Mouse (Mus musculus) heart, embryonic 11.5 days (tissue): Measurements from ENCODE around the gene Sema4d. TPM values are rescaled to one million over a fixed set of nuclear protein-coding genes. Genes with fewer than 3 reads are reported as not detected.

ENCODE experiments used
- ATAC-seq: fragments of 200-750 bp; cut with Nextera tagmentation; replicated peaks from 2 replicates; pipeline ENCODE4 v1.8.0; 2017; ENCODE audit warnings: moderate library complexity; ENCODE audit not compliant: insufficient number of reproducible peaks, low FRiP score, low TSS enrichment
- H3K27ac ChIP-seq: fragments of 300-500 bp; sonication (generic); 2 replicates; pipeline ENCODE4 v1.5.1; 2014; ENCODE audit warnings: mild to moderate bottlenecking, low read depth, low read length
- H3K27me3 ChIP-seq: fragments of 300-500 bp; sonication (generic); 2 replicates; pipeline ENCODE4 v1.6.1; 2014; ENCODE audit warnings: mild to moderate bottlenecking, low read length, mixed read lengths; ENCODE audit not compliant: control insufficient read depth, insufficient read depth
- H3K36me3 ChIP-seq: fragments of 300-500 bp; sonication (generic); 2 replicates; pipeline ENCODE4 v1.6.1; 2014; ENCODE audit warnings: mild to moderate bottlenecking, low read length, moderate library complexity, mixed read lengths; ENCODE audit not compliant: control insufficient read depth, insufficient read depth
- H3K4me1 ChIP-seq: fragments of 300-500 bp; sonication (generic); 2 replicates; pipeline ENCODE4 v1.6.1; 2014; ENCODE audit warnings: low read length; ENCODE audit not compliant: control insufficient read depth, insufficient read depth
- H3K4me2 ChIP-seq: fragments of 300-500 bp; sonication (generic); 2 replicates; pipeline ENCODE4 v1.6.1; 2014; ENCODE audit warnings: mild to moderate bottlenecking, moderate library complexity
- H3K4me3 ChIP-seq: fragments of 300-500 bp; sonication (generic); 2 replicates; pipeline ENCODE4 v1.5.1; 2014; ENCODE audit warnings: low read depth, low read length
- H3K9ac ChIP-seq: fragments of 300-500 bp; sonication (generic); 2 replicates; pipeline ENCODE4 v1.6.1; 2014; ENCODE audit warnings: mild to moderate bottlenecking, low read depth, low read length, moderate library complexity
- H3K9me3 ChIP-seq: fragments of 300-500 bp; sonication (generic); replicated peaks from 2 replicates; pipeline ENCODE4 v1.6.1; 2016; ENCODE audit warnings: low read length; ENCODE audit not compliant: control insufficient read depth
- WGBS: fragments of 180-500 bp; shearing (Covaris S2); extraction: QIAGEN DNeasy Blood & Tissue Kit; methylation state at CpG from one replicate; pipeline ENCODE4 v1.1.7; 2014; ENCODE audit not compliant: insufficient replicate concordance; 5-methylcytosine and 5-hydroxymethylcytosine counted together
- polyA plus RNA-seq: library from polyadenylated mRNA; unstranded; fragments of >200 nt; fragmentation: Nextera tagmentation; extraction: Ambion mirVana; gene quantifications from 2 replicates; pipeline ENCODE4 v1.2.1, GENCODE M21; 2014

Gene Sema4d
- polyA plus RNA-seq, 1 experiment from 2014 or later: 11.0 TPM

DNA sequence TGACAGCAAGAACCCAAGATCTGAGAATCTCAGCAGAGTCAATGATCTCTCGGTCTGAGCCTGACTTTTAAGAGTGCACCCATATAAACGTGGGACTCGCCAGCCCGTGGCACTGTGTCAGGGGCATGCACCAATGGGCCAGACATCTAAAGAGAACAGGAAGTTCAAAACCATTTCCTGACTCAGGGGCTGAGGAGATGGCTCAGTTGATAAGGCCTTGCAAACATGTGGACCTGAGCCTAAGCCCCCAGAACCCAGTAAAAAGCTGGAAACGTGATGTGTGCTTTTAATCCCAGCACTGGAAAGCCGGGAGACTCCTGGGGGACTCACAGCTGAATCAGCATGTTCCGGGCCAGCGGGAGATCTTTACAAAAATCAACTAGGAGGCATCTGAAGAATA is 26.0 kb downstream of the Sema4d start:
- ATAC-seq: no peak
- Histone ChIP-seq H3K4me3 (no peak overlapping the region), H3K27me3 (no peaks in the 10 kb centered on the region), H3K4me1 (peaks cover 8% of the 10 kb centered on the region; the same call in 1 of the 2 replicates), H3K27ac (no peak overlapping the region), H3K36me3 (no peaks in the 10 kb centered on the region), H3K9ac (no peak overlapping the region), H3K9me3 (no peaks in the 10 kb centered on the region), H3K4me2 (no peak overlapping the region)
- WGBS: 57% methylated on average over 8 of the region's 8 CpGs

DNA sequence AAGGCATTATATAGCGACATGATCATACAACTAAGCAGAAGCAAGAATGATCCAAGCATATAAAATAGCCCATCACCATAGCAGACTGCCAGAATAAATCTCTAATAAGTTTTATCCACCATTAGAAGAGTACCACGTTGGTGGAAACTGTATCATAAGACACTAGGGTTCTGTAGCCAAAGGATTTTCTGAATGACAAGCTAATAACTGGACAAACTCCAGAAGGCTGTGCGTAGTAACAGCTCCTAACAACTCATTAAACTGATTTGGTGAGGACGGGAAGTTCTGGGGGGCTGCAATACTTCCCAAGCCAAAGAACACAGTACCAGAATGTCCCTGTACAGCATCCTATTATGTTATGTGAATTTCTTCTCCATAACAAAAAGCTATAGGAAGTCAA is 26.8 kb downstream of the Sema4d start:
- H3K27me3 ChIP-seq: no peaks in the 10 kb centered on the region
- H3K9me3 ChIP-seq: no peaks in the 10 kb centered on the region
- WGBS: 78% methylated on average over 4 of the region's 4 CpGs
- H3K4me1 ChIP-seq: peaks cover 12% of the 10 kb centered on the region
- H3K9ac ChIP-seq: no peak overlapping the region
- no peaks in the 10 kb centered on the region for H3K36me3 ChIP-seq
- ATAC-seq: no peak
- no peak overlapping the region for H3K4me3 ChIP-seq
- no peak overlapping the region for H3K27ac ChIP-seq
- no peak overlapping the region for H3K4me2 ChIP-seq

DNA sequence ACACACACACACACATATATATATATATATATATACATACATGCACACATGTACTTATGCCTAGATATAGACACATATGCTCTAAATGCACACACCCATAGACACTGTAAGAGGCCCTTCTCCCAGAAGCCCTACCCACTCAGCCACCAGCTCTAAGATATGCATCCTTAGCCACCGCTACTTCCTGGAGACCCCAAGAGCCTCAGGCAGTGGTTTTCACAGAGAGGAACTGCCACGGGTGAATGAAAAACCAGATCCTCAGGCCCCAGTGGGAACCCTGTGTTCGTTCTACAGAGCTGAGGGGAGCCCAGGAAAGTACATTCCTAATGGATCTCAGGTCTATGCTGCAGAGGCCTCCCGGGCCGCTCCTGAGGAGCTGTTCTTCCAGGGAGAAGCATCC is 28.2 kb downstream of the Sema4d start:
- no peak for ATAC-seq
- H3K4me3 ChIP-seq: no peak overlapping the region
- 77% methylated on average over 5 of the region's 5 CpGs for WGBS
- H3K36me3 ChIP-seq: no peaks in the 10 kb centered on the region
- H3K9me3 ChIP-seq: no peaks in the 10 kb centered on the region
- H3K9ac ChIP-seq: no peak overlapping the region
- H3K27me3 ChIP-seq: no peaks in the 10 kb centered on the region
- H3K4me2 ChIP-seq: no peak overlapping the region
- peaks cover 21% of the 10 kb centered on the region for H3K4me1 ChIP-seq
- H3K27ac ChIP-seq: no peak overlapping the region

GRCm38 (mm10) chr13:51763019-51763698 is 30.4 kb downstream of the Sema4d start:
- H3K36me3 ChIP-seq: no peaks in the 10 kb centered on the region
- H3K9me3 ChIP-seq: no peaks in the 10 kb centered on the region
- H3K4me2 ChIP-seq: no peak overlapping the region
- WGBS: 82% methylated on average over 12 of the region's 12 CpGs
- no peak overlapping the region for H3K4me3 ChIP-seq
- H3K9ac ChIP-seq: no peak overlapping the region
- no peaks in the 10 kb centered on the region for H3K27me3 ChIP-seq
- no peak overlapping the region for H3K27ac ChIP-seq
- no peak for ATAC-seq
- peaks cover 20% of the 10 kb centered on the region for H3K4me1 ChIP-seq

DNA sequence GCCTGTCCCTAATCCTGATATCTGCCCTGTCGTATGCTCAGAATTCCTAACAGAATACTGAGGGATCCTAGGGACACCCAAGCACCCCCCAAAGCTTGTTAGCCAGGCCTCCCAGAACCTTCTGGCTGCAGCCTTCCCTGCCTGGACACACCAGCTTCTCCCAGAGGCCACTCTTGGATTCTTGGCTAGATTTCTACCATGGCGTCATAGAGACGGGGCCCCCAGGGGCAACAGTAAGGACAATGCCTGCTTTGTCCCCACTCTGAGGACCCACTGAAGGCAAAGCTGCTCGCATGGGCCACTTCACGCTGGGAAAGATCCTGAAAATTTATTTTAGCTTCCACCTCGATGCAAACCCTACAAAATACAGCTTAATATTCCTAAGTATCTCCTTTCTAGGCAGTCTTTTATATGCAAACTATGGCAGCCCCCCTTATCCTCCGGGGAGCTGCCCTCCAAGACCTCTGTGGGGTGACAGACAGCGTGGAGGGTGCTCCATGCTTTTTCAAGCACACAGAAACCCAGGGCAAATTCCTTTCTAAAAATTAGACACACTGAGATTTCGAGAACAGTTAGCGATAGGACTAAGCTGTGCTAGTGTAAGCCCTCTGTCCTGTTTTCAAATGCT is 32.2 kb downstream of the Sema4d start:
- WGBS: 51% methylated on average over 10 of the region's 10 CpGs
- Histone ChIP-seq H3K9me3 (no peaks in the 10 kb centered on the region), H3K36me3 (no peaks in the 10 kb centered on the region), H3K4me1 (peaks cover 36% of the 10 kb centered on the region), H3K27me3 (no peaks in the 10 kb centered on the region), H3K4me2 (no peak overlapping the region), H3K27ac (peak overlapping the region; percentile 48), H3K4me3 (no peak overlapping the region), H3K9ac (peak overlapping the region; percentile 12; the same call in 1 of the 2 replicates)
- no peak for ATAC-seq

DNA sequence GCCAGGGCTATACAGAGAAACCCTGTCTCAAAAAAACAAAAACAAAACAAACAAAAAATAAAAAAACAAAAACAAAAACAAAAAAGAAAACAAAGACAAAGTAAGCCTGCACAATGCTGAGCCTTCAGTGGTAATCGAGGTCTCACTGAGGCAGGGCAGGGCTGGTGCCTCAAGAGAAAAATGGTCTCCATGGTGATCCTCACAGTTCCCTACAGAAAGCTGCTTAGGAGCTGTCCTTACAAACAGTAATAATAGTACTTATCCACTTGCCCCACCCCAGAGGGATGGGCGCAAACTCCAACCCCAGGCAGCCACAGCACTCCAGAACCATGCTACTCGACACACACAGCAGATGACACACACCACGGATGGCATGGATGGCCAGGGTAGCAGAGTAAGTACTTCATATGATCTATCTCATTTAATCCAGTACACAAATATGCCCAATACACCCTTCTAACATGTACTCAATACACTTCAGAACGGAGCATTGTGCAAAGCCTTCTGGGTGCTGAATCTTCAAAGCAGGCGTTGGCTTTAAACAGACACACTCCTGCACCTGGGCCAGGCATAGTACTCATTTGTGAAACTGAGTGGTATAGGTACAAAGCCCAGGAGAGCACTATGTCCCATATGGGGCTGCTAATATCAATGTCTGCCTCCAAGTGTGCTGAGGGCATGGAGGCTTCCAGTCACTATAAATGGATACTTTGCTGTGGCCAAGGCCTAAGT is 34.1 kb downstream of the Sema4d start:
- H3K27ac ChIP-seq: no peak overlapping the region
- H3K27me3 ChIP-seq: no peaks in the 10 kb centered on the region
- peaks cover 54% of the 10 kb centered on the region for H3K4me1 ChIP-seq
- 89% methylated on average over 6 of the region's 6 CpGs for whole genome bisulfite sequencing
- no peak overlapping the region for H3K4me2 ChIP-seq
- no peak overlapping the region for H3K9ac ChIP-seq
- H3K36me3 ChIP-seq: no peaks in the 10 kb centered on the region
- H3K4me3 ChIP-seq: no peak overlapping the region
- no peak for ATAC-seq
- H3K9me3 ChIP-seq: no peaks in the 10 kb centered on the region

DNA sequence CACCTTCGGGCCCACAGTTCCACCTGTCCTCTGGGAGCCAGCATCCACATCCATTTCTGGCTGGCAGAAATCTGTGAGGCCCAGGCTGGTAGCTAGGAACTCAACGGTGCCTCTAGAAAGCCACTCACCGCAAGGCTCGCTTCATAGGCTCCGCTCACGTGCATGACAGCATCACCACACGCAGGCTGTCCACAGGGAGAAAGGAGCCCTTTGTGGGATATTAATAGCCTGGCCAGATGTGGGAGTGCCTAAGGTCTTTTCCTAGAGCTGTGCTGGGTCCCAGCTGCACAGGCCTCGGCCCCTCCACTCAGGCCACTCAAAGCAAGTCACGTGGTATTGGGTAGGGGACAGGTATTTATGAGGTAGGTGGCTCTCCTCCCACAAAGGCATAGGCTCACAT is 35.1 kb downstream of the Sema4d start:
- no peaks in the 10 kb centered on the region for H3K27me3 ChIP-seq
- no peaks in the 10 kb centered on the region for H3K9me3 ChIP-seq
- no peaks in the 10 kb centered on the region for H3K36me3 ChIP-seq
- H3K9ac ChIP-seq: no peak overlapping the region
- no peak overlapping the region for H3K4me2 ChIP-seq
- no peak overlapping the region for H3K4me3 ChIP-seq
- H3K4me1 ChIP-seq: peaks cover 61% of the 10 kb centered on the region
- 0 out of 2 replicates have a peak, but pooled peaks have one; percentile 12 for ATAC-seq
- WGBS: 46% methylated on average over 9 of the region's 9 CpGs
- no peak overlapping the region; the same call in 1 of the 2 replicates for H3K27ac ChIP-seq

DNA sequence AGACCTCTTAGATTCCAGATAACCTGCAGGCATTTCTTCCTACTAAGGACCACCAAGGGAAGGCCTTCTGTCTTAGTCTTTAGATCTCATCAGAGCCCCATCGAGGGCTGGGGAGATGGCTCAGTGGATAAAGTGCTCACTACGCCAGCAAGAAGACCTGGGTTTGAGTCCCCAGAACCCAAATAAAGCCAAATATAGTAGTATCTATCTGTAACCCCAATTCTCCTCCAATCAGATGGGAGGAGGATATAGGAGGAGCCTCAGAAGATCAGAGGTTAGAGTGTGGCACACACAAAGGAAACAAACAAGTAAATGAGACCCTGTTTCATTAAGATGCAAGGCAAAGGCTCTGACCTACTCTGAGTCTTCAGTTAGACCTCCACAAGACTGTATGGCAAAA is 36.4 kb downstream of the Sema4d start:
- Histone ChIP-seq H3K27me3 (no peaks in the 10 kb centered on the region), H3K27ac (peak overlapping the region; percentile 50; the same call in 1 of the 2 replicates)
- WGBS: 54% methylated on average over 2 of the region's 2 CpGs

More for the DNA sequence above, 36.4 kb downstream of the Sema4d start:
- H3K4me2 ChIP-seq: no peak overlapping the region
- H3K9me3 ChIP-seq: no peaks in the 10 kb centered on the region
- H3K4me3 ChIP-seq: no peak overlapping the region
- ATAC-seq: no peak
- H3K4me1 ChIP-seq: peaks cover 69% of the 10 kb centered on the region
- H3K9ac ChIP-seq: no peak overlapping the region
- H3K36me3 ChIP-seq: no peaks in the 10 kb centered on the region
